Mouse (Mus musculus) heart, adult 2 months (tissue): ENCODE results near the gene Zkscan6.

Experiments used
- EP300 ChIP-seq: fragments of 200-500 bp; IDR thresholded peaks from 2 replicates; pipeline ENCODE4 v1.6.1; 2011; ENCODE audit warnings: low read depth, low read length, control low read depth; ENCODE audit not compliant: insufficient read depth
- POLR2A ChIP-seq: fragments of 200-500 bp; IDR thresholded peaks from 2 replicates; pipeline ENCODE4 v1.6.1; 2011; ENCODE audit warnings: mild to moderate bottlenecking, low read depth, low read length, control low read depth; ENCODE audit not compliant: insufficient read depth

- no peak for TF ChIP-seq POLR2A
- TF ChIP-seq EP300, result no peak
Observed at GRCm38 (mm10) chr11:65807601-65808000, 626 bp downstream of the Zkscan6 start.
